Mouse (Mus musculus): ENCODE data around the gene Gzmg.
"Not testable (repeated sequence)": the region's sequence is repeated elsewhere in the genome, so short reads cannot be mapped to it uniquely, and the experiment has no call there.

Gene Gzmg

GRCm38 (mm10) chr14:56159479-56159878, at the start of gene Gzmg:
TSS of gene Gzmg (minus strand) at chr14:56159579.
- H3K36me3 ChIP-seq (ENCODE audit: control insufficient read depth, insufficient read depth, low read length, poor library complexity, severe bottlenecking); H3K27me3 ChIP-seq (ENCODE audit: control insufficient read depth, insufficient read depth, low read length, poor library complexity, severe bottlenecking); DNase-seq (ENCODE audit: low read depth, low spot score): not testable (repeated sequence)

GRCm38 (mm10) chr14:56205613-56206012, 46.2 kb upstream of the Gzmg start:
- no peak for DNase-seq (ENCODE audit: low read depth, low spot score)
- Histone ChIP-seq H3K36me3 (ENCODE audit: control insufficient read depth, insufficient read depth, low read length, poor library complexity, severe bottlenecking) (no peaks in the 10 kb centered on the region), H3K27me3 (ENCODE audit: control insufficient read depth, insufficient read depth, low read length, poor library complexity, severe bottlenecking) (no peaks in the 10 kb centered on the region)

GRCm38 (mm10) chr14:56205021-56205420, 45.6 kb upstream of the Gzmg start:
- H3K36me3 ChIP-seq (ENCODE audit: control insufficient read depth, insufficient read depth, low read length, poor library complexity, severe bottlenecking); H3K27me3 ChIP-seq (ENCODE audit: control insufficient read depth, insufficient read depth, low read length, poor library complexity, severe bottlenecking): not testable (repeated sequence)
- DNase-seq (ENCODE audit: low read depth, low spot score) = peak; percentile 20

- H3K27me3 ChIP-seq (ENCODE audit: control insufficient read depth, insufficient read depth, low read length, poor library complexity, severe bottlenecking) = no peaks in the 10 kb centered on the region
- H3K36me3 ChIP-seq (ENCODE audit: control insufficient read depth, insufficient read depth, low read length, poor library complexity, severe bottlenecking) = no peaks in the 10 kb centered on the region
- peak; percentile 47 for DNase-seq (ENCODE audit: low read depth, low spot score)
Observed at GRCm38 (mm10) chr14:56203975-56204374, 44.6 kb upstream of the Gzmg start.

GRCm38 (mm10) chr14:56186946-56187345, 27.6 kb upstream of the Gzmg start:
- Histone ChIP-seq H3K36me3 (ENCODE audit: control insufficient read depth, insufficient read depth, low read length, poor library complexity, severe bottlenecking) (no peaks in the 10 kb centered on the region), H3K27me3 (ENCODE audit: control insufficient read depth, insufficient read depth, low read length, poor library complexity, severe bottlenecking) (no peaks in the 10 kb centered on the region)
- DNase-seq (ENCODE audit: low read depth, low spot score) = no peak

GRCm38 (mm10) chr14:56186521-56186920, 27.1 kb upstream of the Gzmg start:
- no peaks in the 10 kb centered on the region for H3K36me3 ChIP-seq (ENCODE audit: control insufficient read depth, insufficient read depth, low read length, poor library complexity, severe bottlenecking)
- no peak for DNase-seq (ENCODE audit: low read depth, low spot score)
- no peaks in the 10 kb centered on the region for H3K27me3 ChIP-seq (ENCODE audit: control insufficient read depth, insufficient read depth, low read length, poor library complexity, severe bottlenecking)

- not testable (repeated sequence) for H3K36me3 ChIP-seq (ENCODE audit: control insufficient read depth, insufficient read depth, low read length, poor library complexity, severe bottlenecking); H3K27me3 ChIP-seq (ENCODE audit: control insufficient read depth, insufficient read depth, low read length, poor library complexity, severe bottlenecking)
- DNase-seq (ENCODE audit: low read depth, low spot score) = peak; percentile 13
Observed at GRCm38 (mm10) chr14:56177651-56178050, 18.3 kb upstream of the Gzmg start.

- Histone ChIP-seq H3K36me3 (ENCODE audit: control insufficient read depth, insufficient read depth, low read length, poor library complexity, severe bottlenecking) (no peaks in the 10 kb centered on the region), H3K27me3 (ENCODE audit: control insufficient read depth, insufficient read depth, low read length, poor library complexity, severe bottlenecking) (no peaks in the 10 kb centered on the region)
- no peak for DNase-seq (ENCODE audit: low read depth, low spot score)
Observed at GRCm38 (mm10) chr14:56174499-56174898, 15.1 kb upstream of the Gzmg start, which contains the start of gene Gzmn. TSS of gene Gzmn (minus strand) at chr14:56174599.

- no peaks in the 10 kb centered on the region for H3K36me3 ChIP-seq (ENCODE audit: control insufficient read depth, insufficient read depth, low read length, poor library complexity, severe bottlenecking)
- no peaks in the 10 kb centered on the region for H3K27me3 ChIP-seq (ENCODE audit: control insufficient read depth, insufficient read depth, low read length, poor library complexity, severe bottlenecking)
- no peak for DNase-seq (ENCODE audit: low read depth, low spot score)
Observed at GRCm38 (mm10) chr14:56173396-56173795, 14.0 kb upstream of the Gzmg start.

- Histone ChIP-seq H3K36me3 (ENCODE audit: control insufficient read depth, insufficient read depth, low read length, poor library complexity, severe bottlenecking) (no peaks in the 10 kb centered on the region), H3K27me3 (ENCODE audit: control insufficient read depth, insufficient read depth, low read length, poor library complexity, severe bottlenecking) (no peaks in the 10 kb centered on the region)
- DNase-seq (ENCODE audit: low read depth, low spot score) = no peak
Observed at GRCm38 (mm10) chr14:56172744-56173143, 13.4 kb upstream of the Gzmg start.

- no peaks in the 10 kb centered on the region for H3K27me3 ChIP-seq (ENCODE audit: control insufficient read depth, insufficient read depth, low read length, poor library complexity, severe bottlenecking)
- DNase-seq (ENCODE audit: low read depth, low spot score) = no peak
- H3K36me3 ChIP-seq (ENCODE audit: control insufficient read depth, insufficient read depth, low read length, poor library complexity, severe bottlenecking) = no peaks in the 10 kb centered on the region
Observed at GRCm38 (mm10) chr14:56168009-56168408, 8.6 kb upstream of the Gzmg start.

- DNase-seq (ENCODE audit: low read depth, low spot score) = no peak
- H3K27me3 ChIP-seq (ENCODE audit: control insufficient read depth, insufficient read depth, low read length, poor library complexity, severe bottlenecking) = no peaks in the 10 kb centered on the region
- no peaks in the 10 kb centered on the region for H3K36me3 ChIP-seq (ENCODE audit: control insufficient read depth, insufficient read depth, low read length, poor library complexity, severe bottlenecking)
Observed at GRCm38 (mm10) chr14:56162109-56162508, 2.7 kb upstream of the Gzmg start.

- DNase-seq (ENCODE audit: low read depth, low spot score) = no peak
- no peaks in the 10 kb centered on the region for H3K27me3 ChIP-seq (ENCODE audit: control insufficient read depth, insufficient read depth, low read length, poor library complexity, severe bottlenecking)
- no peaks in the 10 kb centered on the region for H3K36me3 ChIP-seq (ENCODE audit: control insufficient read depth, insufficient read depth, low read length, poor library complexity, severe bottlenecking)
Observed at GRCm38 (mm10) chr14:56155340-56155739, 4.0 kb downstream of the Gzmg start.

- H3K36me3 ChIP-seq (ENCODE audit: control insufficient read depth, insufficient read depth, low read length, poor library complexity, severe bottlenecking); H3K27me3 ChIP-seq (ENCODE audit: control insufficient read depth, insufficient read depth, low read length, poor library complexity, severe bottlenecking); DNase-seq (ENCODE audit: low read depth, low spot score): not testable (repeated sequence)
Observed at GRCm38 (mm10) chr14:56133675-56134074, 25.7 kb downstream of the Gzmg start.

- not testable (repeated sequence) for H3K36me3 ChIP-seq (ENCODE audit: control insufficient read depth, insufficient read depth, low read length, poor library complexity, severe bottlenecking); DNase-seq (ENCODE audit: low read depth, low spot score); H3K27me3 ChIP-seq (ENCODE audit: control insufficient read depth, insufficient read depth, low read length, poor library complexity, severe bottlenecking)
Observed at GRCm38 (mm10) chr14:56132508-56132907, 26.9 kb downstream of the Gzmg start, which contains the start of gene Gzmd. TSS of gene Gzmd (minus strand) at chr14:56132608.

- H3K36me3 ChIP-seq (ENCODE audit: control insufficient read depth, insufficient read depth, low read length, poor library complexity, severe bottlenecking) = no peaks in the 10 kb centered on the region
- DNase-seq (ENCODE audit: low read depth, low spot score) = no peak
- no peaks in the 10 kb centered on the region for H3K27me3 ChIP-seq (ENCODE audit: control insufficient read depth, insufficient read depth, low read length, poor library complexity, severe bottlenecking)
Observed at GRCm38 (mm10) chr14:56128341-56128740, 31.0 kb downstream of the Gzmg start.
